Mouse (Mus musculus) C2C12 (cell line): ENCODE data around the gene Apba3. TPM values are rescaled to one million over a fixed set of nuclear protein-coding genes. Genes with fewer than 3 reads are reported as not detected.

ENCODE experiments used
- H3K27me3 ChIP-seq: one replicate; pipeline ENCODE4 v1.6.1; 2011; ENCODE audit not compliant: control insufficient read depth, insufficient read depth, insufficient read length
- H3K36me3 ChIP-seq: one replicate; pipeline ENCODE4 v1.6.1; 2011; ENCODE audit not compliant: control insufficient read depth, insufficient read depth
- H3K4me3 ChIP-seq: one replicate; pipeline ENCODE4 v1.5.1; 2011; ENCODE audit warnings: mild to moderate bottlenecking, control low read depth; ENCODE audit not compliant: poor library complexity, insufficient read depth, severe bottlenecking
- H3K79me2 ChIP-seq: one replicate; pipeline ENCODE4 v1.6.1; 2011; ENCODE audit not compliant: control insufficient read depth, insufficient read depth
- H3K79me3 ChIP-seq: one replicate; pipeline ENCODE4 v1.6.1; 2011; ENCODE audit warnings: low read depth, control low read depth
- H3ac ChIP-seq: one replicate; pipeline ENCODE3; 2011; ENCODE audit warnings: low read depth; ENCODE audit not compliant: control insufficient read depth, insufficient read length
- CEBPB ChIP-seq: IDR thresholded peaks from one replicate; pipeline ENCODE4 v1.6.1; 2011; ENCODE audit warnings: low read depth, mild to moderate bottlenecking, control low read depth, moderate library complexity
- CTCF ChIP-seq: IDR thresholded peaks from one replicate; pipeline ENCODE4 v1.5.1; 2011; ENCODE audit not compliant: control insufficient read depth, insufficient read depth, insufficient read length
- FOSL1 ChIP-seq: IDR thresholded peaks from one replicate; pipeline ENCODE4 v1.8.0; 2011; ENCODE audit warnings: mild to moderate bottlenecking, low read length; ENCODE audit not compliant: poor library complexity, insufficient read depth, severe bottlenecking
- MAX ChIP-seq: IDR thresholded peaks from one replicate; pipeline ENCODE4 v1.6.1; 2011; ENCODE audit warnings: mild to moderate bottlenecking, control low read depth
- MYOD1 ChIP-seq: IDR thresholded peaks from one replicate; pipeline ENCODE4 v1.6.1; 2011; ENCODE audit warnings: low read depth; ENCODE audit not compliant: control insufficient read depth, insufficient read length
- MYOG ChIP-seq: IDR thresholded peaks from one replicate; pipeline ENCODE4 v1.6.1; 2011; ENCODE audit not compliant: control insufficient read depth, insufficient read length; ENCODE audit errors: extremely low read depth
- USF1 ChIP-seq: IDR thresholded peaks from one replicate; pipeline ENCODE4 v1.6.1; 2011; ENCODE audit warnings: low read depth, mild to moderate bottlenecking, control low read depth, moderate library complexity
- polyA plus RNA-seq: library from polyadenylated mRNA; unstranded; fragments of >200 nt; fragmentation: generic; extraction: Trizol; gene quantifications from one replicate; pipeline ENCODE4 v1.2.1, GENCODE M21; 2012; ENCODE audit warnings: missing spikeins

Apba3 gene
- polyA plus RNA-seq, 1 experiment = 103 TPM

- peaks cover 2% of the 10 kb centered on the region for H3K27me3 ChIP-seq
- H3K79me2 ChIP-seq = no peaks in the 10 kb centered on the region
- no peaks in the 10 kb centered on the region for H3K36me3 ChIP-seq
- H3K4me3 ChIP-seq = no peak overlapping the region
- no peaks in the 10 kb centered on the region for H3K79me3 ChIP-seq
- no peak for TF ChIP-seq MYOG
- TF ChIP-seq USF1 = no peak
- TF ChIP-seq CTCF = no peak
- no peak for TF ChIP-seq MAX
- TF ChIP-seq FOSL1 = no peak
- no peak for TF ChIP-seq MYOD1
- no peak for TF ChIP-seq CEBPB
- no peak overlapping the region for H3ac ChIP-seq
These were observed 30.1 kb upstream of the Apba3 start for GRCm38 (mm10) chr10:81236471-81237268.

- Histone ChIP-seq H3K79me2 (no peaks in the 10 kb centered on the region), H3K79me3 (no peaks in the 10 kb centered on the region), H3K4me3 (no peak overlapping the region), H3K27me3 (peaks cover 20% of the 10 kb centered on the region), H3ac (no peak overlapping the region), H3K36me3 (no peaks in the 10 kb centered on the region)
- TF ChIP-seq MYOG (no peak), MYOD1 (no peak), CTCF (no peak), MAX (no peak), USF1 (no peak), CEBPB (no peak), FOSL1 (no peak)
These were observed 28.1 kb upstream of the Apba3 start for GRCm38 (mm10) chr10:81238618-81239017.

- H3K27me3 ChIP-seq = peaks cover 28% of the 10 kb centered on the region
- TF ChIP-seq CEBPB (no peak), CTCF (peak; percentile 54)
- H3K79me3 ChIP-seq = no peaks in the 10 kb centered on the region
- H3K36me3 ChIP-seq = no peaks in the 10 kb centered on the region
- H3ac ChIP-seq = no peak overlapping the region
- no peaks in the 10 kb centered on the region for H3K79me2 ChIP-seq
- H3K4me3 ChIP-seq = no peak overlapping the region
These were observed 25.9 kb upstream of the Apba3 start for GRCm38 (mm10) chr10:81240876-81241275.

- Histone ChIP-seq H3K36me3 (no peaks in the 10 kb centered on the region), H3ac (no peak overlapping the region), H3K27me3 (peaks cover 31% of the 10 kb centered on the region), H3K79me2 (no peaks in the 10 kb centered on the region), H3K79me3 (no peaks in the 10 kb centered on the region), H3K4me3 (no peak overlapping the region)
- no peak for TF ChIP-seq MYOG
- no peak for TF ChIP-seq MAX
- TF ChIP-seq CEBPB = no peak
- TF ChIP-seq FOSL1 = no peak
- TF ChIP-seq MYOD1 = no peak
- no peak for TF ChIP-seq CTCF
- no peak for TF ChIP-seq USF1
These were observed 24.7 kb upstream of the Apba3 start for GRCm38 (mm10) chr10:81242021-81242420.

- Histone ChIP-seq H3K79me3 (no peaks in the 10 kb centered on the region), H3K27me3 (peaks cover 31% of the 10 kb centered on the region), H3K36me3 (no peaks in the 10 kb centered on the region), H3ac (no peak overlapping the region), H3K79me2 (no peaks in the 10 kb centered on the region), H3K4me3 (no peak overlapping the region)
- TF ChIP-seq MYOD1 (no peak), FOSL1 (no peak), CTCF (no peak), CEBPB (no peak), MYOG (no peak), MAX (no peak), USF1 (no peak)
These were observed 22.6 kb upstream of the Apba3 start for GRCm38 (mm10) chr10:81244146-81244545.
